Mouse (Mus musculus): ENCODE data around the gene Lamtor1.

GRCm38 (mm10) chr7:101974505-101974904, 68.8 kb downstream of the Lamtor1 start:
- TF ChIP-seq CTCF (IDR thresholded peaks at IDR 0.05; ENCODE audit: low read depth), result no peak
- no peak for TF ChIP-seq EP300 (optimal IDR thresholded peaks at IDR 0.05)
